Mouse (Mus musculus) lung, embryonic 15.5 days (tissue): ENCODE data around the gene Tmprss9. TPM values are rescaled to one million over a fixed set of nuclear protein-coding genes. Genes with fewer than 3 reads are reported as not detected.

Experiments used
- ATAC-seq: fragments of 200-750 bp; cut with Nextera tagmentation; 2 replicates; pipeline ENCODE4 v1.8.0; 2017; ENCODE audit warnings: moderate number of reproducible peaks, borderline replicate concordance; ENCODE audit not compliant: low FRiP score, low TSS enrichment; ENCODE audit errors: extremely low read depth
- H3K27ac ChIP-seq: fragments of 300-500 bp; sonication (generic); 2 replicates; pipeline ENCODE4 v1.5.1; 2015; ENCODE audit warnings: moderate library complexity, mild to moderate bottlenecking, inconsistent platforms
- H3K27me3 ChIP-seq: fragments of 300-500 bp; sonication (generic); 2 replicates; pipeline ENCODE4 v1.6.1; 2015; ENCODE audit warnings: inconsistent platforms
- H3K36me3 ChIP-seq: fragments of 300-500 bp; sonication (generic); 2 replicates; pipeline ENCODE4 v1.6.1; 2015; ENCODE audit warnings: inconsistent platforms
- H3K4me1 ChIP-seq: fragments of 300-500 bp; sonication (generic); 2 replicates; pipeline ENCODE4 v1.6.1; 2015; ENCODE audit warnings: inconsistent platforms
- H3K4me2 ChIP-seq: fragments of 300-500 bp; sonication (generic); 2 replicates; pipeline ENCODE4 v1.6.1; 2015; ENCODE audit warnings: inconsistent platforms, mild to moderate bottlenecking, moderate library complexity
- H3K4me3 ChIP-seq: fragments of 300-500 bp; sonication (generic); 2 replicates; pipeline ENCODE4 v1.5.1; 2015; ENCODE audit warnings: mild to moderate bottlenecking, inconsistent platforms
- H3K9ac ChIP-seq: fragments of 300-500 bp; sonication (generic); 2 replicates; pipeline ENCODE4 v1.6.1; 2015; ENCODE audit warnings: inconsistent platforms
- H3K9me3 ChIP-seq: fragments of 300-500 bp; sonication (generic); 2 replicates; pipeline ENCODE4 v1.6.1; 2016; ENCODE audit warnings: inconsistent platforms
- WGBS: fragments of 180-500 bp; shearing (Covaris S2); methylation state at CpG from one replicate; pipeline ENCODE4 v1.1.7; 2015; 5-methylcytosine and 5-hydroxymethylcytosine counted together
- polyA plus RNA-seq: library from polyadenylated mRNA; unstranded; fragments of >200 nt; fragmentation: Nextera tagmentation; extraction: Ambion mirVana; gene quantifications from 2 replicates; pipeline ENCODE4 v1.2.1, GENCODE M21; 2015

The Tmprss9 gene
- polyA plus RNA-seq, 1 experiment from 2014 or later, result not detected

GRCm38 (mm10) chr10:80829359-80830278 lies 42.0 kb upstream of the Tmprss9 start:
- Histone ChIP-seq H3K27me3 (peaks cover 19% of the 10 kb centered on the region), H3K4me3 (no peak overlapping the region), H3K27ac (no peak overlapping the region), H3K9me3 (no peaks in the 10 kb centered on the region), H3K4me1 (peaks cover 29% of the 10 kb centered on the region), H3K9ac (no peak overlapping the region), H3K36me3 (peaks cover 17% of the 10 kb centered on the region), H3K4me2 (no peak overlapping the region)
- no peak for ATAC-seq
- 69% methylated on average over 1 of the region's 1 CpGs for WGBS

GRCm38 (mm10) chr10:80831136-80831535 lies 40.5 kb upstream of the Tmprss9 start:
- WGBS, result 3% methylated on average over 9 of the region's 9 CpGs

DNA sequence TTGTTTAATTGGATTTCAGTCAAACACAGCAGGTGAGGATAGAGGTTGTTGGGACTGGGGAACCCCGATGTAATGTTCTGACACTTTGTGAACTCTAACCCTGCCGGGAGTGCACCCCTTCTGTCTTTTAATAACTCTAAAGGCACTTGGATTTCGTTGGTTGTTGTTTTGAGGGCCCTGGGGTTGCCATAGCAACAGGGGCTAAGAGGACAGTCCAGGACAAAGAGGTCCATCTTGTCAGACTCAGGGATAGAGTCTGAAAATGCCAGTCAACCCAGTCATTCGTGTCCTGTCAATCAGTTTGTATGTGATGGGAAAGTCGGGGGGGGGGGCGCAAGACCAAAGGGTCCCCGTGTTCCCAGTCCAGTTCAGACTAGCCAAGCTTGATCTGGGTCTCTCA lies 38.8 kb upstream of the Tmprss9 start:
- Histone ChIP-seq H3K27me3 (peaks cover 50% of the 10 kb centered on the region), H3K4me3 (no peak overlapping the region), H3K4me2 (no peak overlapping the region), H3K9ac (no peak overlapping the region), H3K36me3 (peaks cover 17% of the 10 kb centered on the region), H3K27ac (no peak overlapping the region), H3K4me1 (peaks cover 25% of the 10 kb centered on the region), H3K9me3 (no peaks in the 10 kb centered on the region)
- 61% methylated on average over 7 of the region's 7 CpGs for WGBS
- ATAC-seq, result no peak

More at GRCm38 (mm10) chr10:80831136-80831535, 40.5 kb upstream of the Tmprss9 start:
- Histone ChIP-seq H3K4me3 (no peak overlapping the region), H3K27ac (no peak overlapping the region), H3K4me1 (peaks cover 27% of the 10 kb centered on the region), H3K9ac (no peak overlapping the region), H3K4me2 (no peak overlapping the region), H3K9me3 (no peaks in the 10 kb centered on the region), H3K27me3 (peaks cover 34% of the 10 kb centered on the region), H3K36me3 (peaks cover 17% of the 10 kb centered on the region)
- no peak for ATAC-seq

- H3K4me1 ChIP-seq, result peaks cover 8% of the 10 kb centered on the region
- 0 out of 2 replicates have a peak overlapping the region, but pooled peaks have one; percentile 2 for H3K4me3 ChIP-seq
- peaks cover 61% of the 10 kb centered on the region for H3K27me3 ChIP-seq
- no peak overlapping the region for H3K9ac ChIP-seq
- WGBS, result 51% methylated on average over 30 of the region's 30 CpGs
- no peak overlapping the region for H3K27ac ChIP-seq
- H3K4me2 ChIP-seq, result no peak overlapping the region
- H3K9me3 ChIP-seq, result no peaks in the 10 kb centered on the region
- ATAC-seq, result no peak
- H3K36me3 ChIP-seq, result peaks cover 1% of the 10 kb centered on the region; the same call in 1 of the 2 replicates
Observed at GRCm38 (mm10) chr10:80835617-80836016, 36.0 kb upstream of the Tmprss9 start.

DNA sequence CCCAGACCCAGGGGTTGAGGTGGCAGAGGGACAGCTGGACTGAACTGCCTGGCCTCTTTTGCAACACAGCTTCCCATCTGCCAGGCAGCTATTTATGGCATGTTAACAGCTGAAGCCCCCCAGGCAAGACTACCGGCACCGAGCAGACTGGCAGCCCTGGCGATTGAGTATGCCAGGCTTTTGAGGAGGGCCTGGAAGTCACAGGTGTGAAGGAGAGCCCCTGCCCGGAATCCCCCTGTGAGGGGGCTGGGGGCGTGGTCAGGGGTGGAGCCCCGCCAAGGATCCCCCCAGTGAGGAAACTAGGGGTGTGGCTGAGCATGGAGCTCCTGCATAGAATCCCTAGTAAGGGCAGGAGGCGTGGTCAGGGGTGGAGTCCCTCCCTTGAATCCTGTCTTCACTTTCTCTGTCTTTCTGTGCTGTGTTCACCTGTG lies 34.7 kb upstream of the Tmprss9 start:
- Histone ChIP-seq H3K27ac (no peak overlapping the region), H3K4me1 (no peaks in the 10 kb centered on the region), H3K9ac (no peak overlapping the region), H3K4me2 (no peak overlapping the region), H3K27me3 (peaks cover 68% of the 10 kb centered on the region), H3K9me3 (no peaks in the 10 kb centered on the region), H3K36me3 (no peaks in the 10 kb centered on the region), H3K4me3 (no peak overlapping the region)
- no peak for ATAC-seq
- WGBS, result 46% methylated on average over 7 of the region's 7 CpGs

- Histone ChIP-seq H3K4me1 (no peaks in the 10 kb centered on the region), H3K4me3 (no peak overlapping the region), H3K9me3 (no peaks in the 10 kb centered on the region), H3K27me3 (peaks cover 76% of the 10 kb centered on the region), H3K9ac (no peak overlapping the region), H3K27ac (no peak overlapping the region), H3K36me3 (no peaks in the 10 kb centered on the region), H3K4me2 (no peak overlapping the region)
- WGBS, result 8% methylated on average over 2 of the region's 2 CpGs
- ATAC-seq, result no peak
Observed at GRCm38 (mm10) chr10:80837827-80838226, 33.8 kb upstream of the Tmprss9 start.

DNA sequence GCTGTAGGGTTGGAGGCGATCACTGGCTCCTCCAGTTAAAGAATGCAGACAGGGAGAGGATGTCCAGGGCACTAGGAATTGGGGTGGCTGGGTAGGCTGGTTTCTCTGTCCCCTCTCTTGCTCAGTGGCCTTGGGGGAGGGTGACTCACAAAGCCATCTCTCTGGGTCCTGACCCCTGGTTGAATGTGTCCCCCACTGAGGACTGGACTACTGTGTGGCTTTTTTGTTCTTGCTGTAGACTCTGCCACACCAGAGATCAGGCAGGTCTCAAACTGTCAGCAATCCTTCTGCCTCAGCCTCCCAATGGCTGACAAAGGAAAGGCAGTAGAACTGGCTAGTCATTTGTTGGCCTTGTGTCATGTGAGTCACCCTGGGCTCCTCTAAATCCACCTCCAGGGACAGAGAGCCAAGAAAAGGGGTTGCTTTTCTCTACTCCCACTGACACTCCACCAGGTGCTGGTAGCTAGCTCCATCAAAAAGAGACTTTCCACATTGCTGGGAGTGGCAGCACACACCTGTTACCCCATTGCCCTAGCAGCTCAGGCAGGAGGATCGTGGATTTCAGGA lies 33.2 kb upstream of the Tmprss9 start:
- no peak overlapping the region for H3K9ac ChIP-seq
- H3K9me3 ChIP-seq, result no peaks in the 10 kb centered on the region
- H3K27me3 ChIP-seq, result peaks cover 76% of the 10 kb centered on the region
- H3K4me2 ChIP-seq, result no peak overlapping the region
- WGBS, result 37% methylated on average over 2 of the region's 2 CpGs
- peaks cover 2% of the 10 kb centered on the region for H3K4me1 ChIP-seq
- no peak for ATAC-seq
- H3K27ac ChIP-seq, result no peak overlapping the region
- H3K4me3 ChIP-seq, result no peak overlapping the region
- no peaks in the 10 kb centered on the region for H3K36me3 ChIP-seq

GRCm38 (mm10) chr10:80839848-80840247 lies 31.8 kb upstream of the Tmprss9 start:
- Histone ChIP-seq H3K9me3 (no peaks in the 10 kb centered on the region), H3K9ac (no peak overlapping the region), H3K4me2 (no peak overlapping the region), H3K27ac (no peak overlapping the region), H3K36me3 (no peaks in the 10 kb centered on the region), H3K4me3 (no peak overlapping the region), H3K27me3 (peaks cover 76% of the 10 kb centered on the region), H3K4me1 (peaks cover 10% of the 10 kb centered on the region)
- 59% methylated on average over 6 of the region's 6 CpGs for whole genome bisulfite sequencing
- no peak for ATAC-seq

DNA sequence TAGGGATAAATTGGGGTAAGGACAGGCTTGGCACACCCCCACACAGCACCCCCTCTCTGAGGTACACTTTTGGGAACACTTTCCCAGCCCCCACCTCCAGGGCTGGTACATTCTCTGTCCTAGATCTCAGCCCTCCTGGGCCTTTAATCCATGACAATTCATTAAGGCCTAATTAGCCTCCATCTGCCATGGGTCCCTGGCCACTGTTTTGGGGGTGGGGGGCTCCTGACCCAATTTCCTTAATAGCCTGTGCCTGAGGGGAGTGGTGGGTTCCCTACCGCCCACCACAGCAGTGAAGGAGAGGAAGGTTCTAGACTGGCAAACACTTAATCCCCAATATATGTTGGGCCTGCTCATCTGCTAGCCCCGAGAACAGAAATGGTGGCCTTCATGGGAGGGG lies 30.0 kb upstream of the Tmprss9 start:
- ATAC-seq, result no peak
- Histone ChIP-seq H3K36me3 (no peaks in the 10 kb centered on the region), H3K4me3 (no peak overlapping the region), H3K4me1 (peaks cover 10% of the 10 kb centered on the region), H3K27me3 (peaks cover 74% of the 10 kb centered on the region), H3K27ac (no peak overlapping the region), H3K4me2 (no peak overlapping the region), H3K9ac (no peak overlapping the region), H3K9me3 (no peaks in the 10 kb centered on the region)
- 80% methylated on average over 2 of the region's 2 CpGs for WGBS

- 74% methylated on average over 15 of the region's 15 CpGs for WGBS
- peaks cover 10% of the 10 kb centered on the region for H3K4me1 ChIP-seq
- no peak overlapping the region for H3K27ac ChIP-seq
- H3K4me3 ChIP-seq, result no peak overlapping the region
- no peak overlapping the region for H3K9ac ChIP-seq
- ATAC-seq, result no peak
- H3K36me3 ChIP-seq, result no peaks in the 10 kb centered on the region
- H3K9me3 ChIP-seq, result no peaks in the 10 kb centered on the region
- peaks cover 68% of the 10 kb centered on the region for H3K27me3 ChIP-seq
- no peak overlapping the region for H3K4me2 ChIP-seq
Observed at GRCm38 (mm10) chr10:80842334-80842733, 29.3 kb upstream of the Tmprss9 start.

- Histone ChIP-seq H3K4me3 (peak overlapping the region; percentile 38), H3K4me1 (peaks cover 10% of the 10 kb centered on the region), H3K27me3 (peaks cover 60% of the 10 kb centered on the region), H3K36me3 (no peaks in the 10 kb centered on the region), H3K9ac (0 out of 2 replicates have a peak overlapping the region, but pooled peaks have one; percentile 19), H3K4me2 (peak overlapping the region; percentile 72), H3K9me3 (no peaks in the 10 kb centered on the region), H3K27ac (no peak overlapping the region)
- no peak for ATAC-seq
- WGBS, result 8% methylated on average over 32 of the region's 32 CpGs
Observed at GRCm38 (mm10) chr10:80843087-80843930, 28.3 kb upstream of the Tmprss9 start.
